Mouse (Mus musculus) forebrain, embryonic 15.5 days (tissue): ENCODE results near the gene Cryge. TPM values are rescaled to one million over a fixed set of nuclear protein-coding genes. Genes with fewer than 3 reads are reported as not detected.

Source experiments
- ATAC-seq: fragments of 200-750 bp; cut with Nextera tagmentation; replicated peaks from 2 replicates; pipeline ENCODE4 v1.8.0; 2017; ENCODE audit warnings: mild to moderate bottlenecking, moderate TSS enrichment, moderate library complexity
- H3K27ac ChIP-seq: fragments of 300-500 bp; sonication (generic); replicated peaks from 2 replicates; pipeline ENCODE4 v1.5.1; 2015; ENCODE audit warnings: mild to moderate bottlenecking, inconsistent platforms
- H3K27me3 ChIP-seq: fragments of 300-500 bp; sonication (generic); 2 replicates; pipeline ENCODE4 v1.6.1; 2015; ENCODE audit warnings: inconsistent platforms
- H3K36me3 ChIP-seq: fragments of 300-500 bp; sonication (generic); 2 replicates; pipeline ENCODE4 v1.6.1; 2015; ENCODE audit warnings: mild to moderate bottlenecking, inconsistent platforms
- H3K4me1 ChIP-seq: fragments of 300-500 bp; sonication (generic); 2 replicates; pipeline ENCODE4 v1.6.1; 2015; ENCODE audit warnings: inconsistent platforms
- H3K4me2 ChIP-seq: fragments of 300-500 bp; sonication (generic); replicated peaks from 2 replicates; pipeline ENCODE4 v1.6.1; 2015; ENCODE audit warnings: mild to moderate bottlenecking, inconsistent platforms
- H3K4me3 ChIP-seq: fragments of 300-500 bp; sonication (generic); 2 replicates; pipeline ENCODE4 v1.5.1; 2015; ENCODE audit warnings: mild to moderate bottlenecking, inconsistent platforms
- H3K9ac ChIP-seq: fragments of 300-500 bp; sonication (generic); replicated peaks from 2 replicates; pipeline ENCODE4 v1.6.1; 2015; ENCODE audit warnings: mild to moderate bottlenecking, inconsistent platforms
- H3K9me3 ChIP-seq: fragments of 300-500 bp; sonication (generic); 2 replicates; pipeline ENCODE4 v1.6.1; 2016; ENCODE audit warnings: inconsistent platforms
- WGBS: fragments of 180-500 bp; shearing (Covaris S2); methylation state at CpG from one replicate; pipeline ENCODE4 v1.1.7; 2015; ENCODE audit warnings: mixed read lengths; 5-methylcytosine and 5-hydroxymethylcytosine counted together
- polyA plus RNA-seq: library from polyadenylated mRNA; unstranded; fragments of >200 nt; fragmentation: Nextera tagmentation; extraction: Ambion mirVana; gene quantifications from 2 replicates; pipeline ENCODE4 v1.2.1, GENCODE M21; 2015

Gene Cryge
- polyA plus RNA-seq, 1 experiment from 2014 or later = not detected

GRCm38 (mm10) chr1:65048781-65049180 lies 2.2 kb downstream of the Cryge start:
- H3K27ac ChIP-seq = no peak overlapping the region
- WGBS = 47% methylated on average over 12 of the region's 12 CpGs
- no peaks in the 10 kb centered on the region for H3K36me3 ChIP-seq
- H3K9me3 ChIP-seq = no peaks in the 10 kb centered on the region
- H3K4me2 ChIP-seq = no peak overlapping the region
- H3K4me1 ChIP-seq = no peaks in the 10 kb centered on the region
- no peaks in the 10 kb centered on the region for H3K27me3 ChIP-seq
- H3K9ac ChIP-seq = no peak overlapping the region
- H3K4me3 ChIP-seq = no peak overlapping the region
- no peak for ATAC-seq

GRCm38 (mm10) chr1:65046401-65047109 lies 4.4 kb downstream of the Cryge start:
- Histone ChIP-seq H3K9ac (no peak overlapping the region), H3K27me3 (no peaks in the 10 kb centered on the region), H3K4me3 (no peak overlapping the region), H3K9me3 (no peaks in the 10 kb centered on the region), H3K36me3 (no peaks in the 10 kb centered on the region), H3K4me2 (0 out of 2 replicates have a peak overlapping the region, but pooled peaks have one; percentile 12), H3K27ac (no peak overlapping the region), H3K4me1 (no peaks in the 10 kb centered on the region)
- WGBS = 41% methylated on average over 8 of the region's 8 CpGs
- no peak for ATAC-seq

GRCm38 (mm10) chr1:65043433-65043832 lies 7.5 kb downstream of the Cryge start:
- WGBS = 84% methylated on average over 2 of the region's 2 CpGs
- H3K4me3 ChIP-seq = no peak overlapping the region
- no peak for ATAC-seq

GRCm38 (mm10) chr1:65041837-65042236 lies 9.1 kb downstream of the Cryge start:
- Histone ChIP-seq H3K9ac (no peak overlapping the region), H3K4me3 (no peak overlapping the region), H3K4me2 (no peak overlapping the region), H3K4me1 (no peaks in the 10 kb centered on the region), H3K27ac (no peak overlapping the region), H3K9me3 (no peaks in the 10 kb centered on the region), H3K36me3 (no peaks in the 10 kb centered on the region), H3K27me3 (no peaks in the 10 kb centered on the region)
- no peak for ATAC-seq
- 93% methylated on average over 3 of the region's 3 CpGs for WGBS

More at GRCm38 (mm10) chr1:65043433-65043832, 7.5 kb downstream of the Cryge start:
- Histone ChIP-seq H3K4me1 (no peaks in the 10 kb centered on the region), H3K27ac (no peak overlapping the region), H3K36me3 (no peaks in the 10 kb centered on the region), H3K4me2 (no peak overlapping the region), H3K9ac (no peak overlapping the region), H3K27me3 (no peaks in the 10 kb centered on the region), H3K9me3 (no peaks in the 10 kb centered on the region)

- Histone ChIP-seq H3K27me3 (no peaks in the 10 kb centered on the region), H3K9me3 (no peaks in the 10 kb centered on the region), H3K4me3 (no peak overlapping the region), H3K4me1 (no peaks in the 10 kb centered on the region), H3K4me2 (no peak overlapping the region), H3K27ac (no peak overlapping the region), H3K36me3 (no peaks in the 10 kb centered on the region), H3K9ac (no peak overlapping the region)
- no peak for ATAC-seq
- WGBS = 83% methylated on average over 6 of the region's 6 CpGs
Measured at GRCm38 (mm10) chr1:65040806-65041205, 10.1 kb downstream of the Cryge start.

DNA sequence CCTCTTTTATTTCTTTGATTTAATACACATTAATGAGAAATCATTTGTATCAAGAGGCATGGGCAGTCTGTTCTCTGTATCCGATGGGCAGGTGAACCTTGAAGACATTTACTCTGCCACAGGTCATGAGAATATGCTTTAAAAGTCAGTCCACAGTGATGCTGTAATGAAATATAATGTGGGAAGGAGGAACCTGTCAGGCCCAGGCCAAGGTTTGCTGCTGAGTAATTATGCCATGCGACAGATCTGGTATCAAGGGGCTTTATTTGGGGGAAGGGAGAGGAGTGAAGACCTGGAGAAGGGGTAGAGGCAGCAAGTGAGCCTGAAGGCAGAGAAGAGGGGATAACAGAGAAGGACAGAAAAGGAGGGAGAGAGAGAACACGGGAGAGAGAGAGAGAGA lies 11.3 kb downstream of the Cryge start:
- Histone ChIP-seq H3K9ac (no peak overlapping the region), H3K9me3 (no peaks in the 10 kb centered on the region), H3K4me3 (no peak overlapping the region), H3K27ac (no peak overlapping the region), H3K27me3 (no peaks in the 10 kb centered on the region), H3K4me1 (no peaks in the 10 kb centered on the region), H3K4me2 (no peak overlapping the region), H3K36me3 (no peaks in the 10 kb centered on the region)
- ATAC-seq = no peak
- 81% methylated on average over 3 of the region's 3 CpGs for WGBS

- Histone ChIP-seq H3K4me1 (no peaks in the 10 kb centered on the region), H3K9me3 (no peaks in the 10 kb centered on the region), H3K27me3 (no peaks in the 10 kb centered on the region), H3K4me2 (no peak overlapping the region), H3K27ac (no peak overlapping the region), H3K36me3 (no peaks in the 10 kb centered on the region), H3K4me3 (no peak overlapping the region), H3K9ac (no peak overlapping the region)
- 83% methylated on average over 2 of the region's 2 CpGs for WGBS
- ATAC-seq = no peak
Measured at GRCm38 (mm10) chr1:65037542-65037941, 13.4 kb downstream of the Cryge start.

- no peak overlapping the region for H3K4me2 ChIP-seq
- ATAC-seq = no peak
- H3K9ac ChIP-seq = no peak overlapping the region
- no peak overlapping the region for H3K27ac ChIP-seq
- H3K27me3 ChIP-seq = no peaks in the 10 kb centered on the region
- H3K36me3 ChIP-seq = no peaks in the 10 kb centered on the region
- no peaks in the 10 kb centered on the region for H3K9me3 ChIP-seq
- WGBS = 32% methylated on average over 3 of the region's 3 CpGs
- H3K4me3 ChIP-seq = no peak overlapping the region
- H3K4me1 ChIP-seq = no peaks in the 10 kb centered on the region
Measured at GRCm38 (mm10) chr1:65035513-65035912, 15.4 kb downstream of the Cryge start.

DNA sequence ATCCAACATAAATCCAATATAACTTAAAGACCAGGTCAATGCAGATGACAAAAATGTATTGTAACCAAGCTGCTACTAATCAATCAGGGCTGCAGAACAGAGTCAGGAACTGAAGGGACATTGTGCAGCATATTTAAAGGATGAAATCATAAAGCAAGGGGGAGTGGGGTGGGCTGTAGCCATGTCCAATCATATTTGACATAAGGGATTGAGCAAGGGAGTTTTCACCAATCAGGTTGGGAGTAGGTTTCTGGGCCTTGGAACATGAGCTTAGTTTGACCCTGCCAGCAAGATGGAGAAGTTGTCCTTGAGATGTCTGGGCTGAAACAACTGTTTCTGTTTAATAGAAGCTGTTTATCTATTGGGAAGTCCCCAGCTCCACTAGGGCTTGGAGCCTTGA lies 18.3 kb downstream of the Cryge start, which contains the start of gene Akr1cl:
Akr1cl (minus strand) TSS at position 119 of the 400 bp plus-strand sequence.
- Histone ChIP-seq H3K4me3 (no peak within 1 kb of the TSS), H3K36me3 (no peaks in the 10 kb centered on the region), H3K4me1 (no peaks in the 10 kb centered on the region), H3K4me2 (no peak within 1 kb of the TSS), H3K9me3 (no peaks in the 10 kb centered on the region), H3K27me3 (no peaks in the 10 kb centered on the region), H3K9ac (no peak within 1 kb of the TSS), H3K27ac (no peak within 1 kb of the TSS)
- ATAC-seq = no peak

- ATAC-seq = no peak
- Histone ChIP-seq H3K36me3 (no peaks in the 10 kb centered on the region), H3K4me1 (no peaks in the 10 kb centered on the region), H3K27ac (no peak overlapping the region), H3K9ac (no peak overlapping the region), H3K4me3 (no peak overlapping the region), H3K27me3 (no peaks in the 10 kb centered on the region), H3K4me2 (no peak overlapping the region), H3K9me3 (no peaks in the 10 kb centered on the region)
- WGBS = 65% methylated on average over 9 of the region's 9 CpGs
Measured at GRCm38 (mm10) chr1:65028206-65028605, 22.7 kb downstream of the Cryge start.

- no peak overlapping the region for H3K27ac ChIP-seq
- H3K9me3 ChIP-seq = no peaks in the 10 kb centered on the region
- no peaks in the 10 kb centered on the region for H3K27me3 ChIP-seq
- H3K4me3 ChIP-seq = no peak overlapping the region
- H3K4me1 ChIP-seq = no peaks in the 10 kb centered on the region
- no peak overlapping the region for H3K4me2 ChIP-seq
- no peak for ATAC-seq
- no peak overlapping the region for H3K9ac ChIP-seq
- WGBS = 79% methylated on average over 4 of the region's 4 CpGs
- no peaks in the 10 kb centered on the region for H3K36me3 ChIP-seq
Measured at GRCm38 (mm10) chr1:65012726-65013125, 38.2 kb downstream of the Cryge start.

- H3K27ac ChIP-seq = no peak overlapping the region
- H3K9me3 ChIP-seq = no peaks in the 10 kb centered on the region
- no peaks in the 10 kb centered on the region for H3K4me1 ChIP-seq
- H3K9ac ChIP-seq = no peak overlapping the region
- no peak overlapping the region for H3K4me2 ChIP-seq
- no peaks in the 10 kb centered on the region for H3K36me3 ChIP-seq
- no peaks in the 10 kb centered on the region for H3K27me3 ChIP-seq
- peak; percentile 91 for ATAC-seq
- H3K4me3 ChIP-seq = no peak overlapping the region
- 16% methylated on average over 9 of the region's 9 CpGs for WGBS
Measured at GRCm38 (mm10) chr1:65010153-65010552, 40.8 kb downstream of the Cryge start.

- H3K4me3 ChIP-seq = no peak overlapping the region
- H3K27ac ChIP-seq = no peak overlapping the region
- H3K4me2 ChIP-seq = no peak overlapping the region
- no peaks in the 10 kb centered on the region for H3K9me3 ChIP-seq
- no peak overlapping the region for H3K9ac ChIP-seq
- ATAC-seq = no peak
- H3K36me3 ChIP-seq = no peaks in the 10 kb centered on the region
- 96% methylated on average over 6 of the region's 6 CpGs for WGBS
- H3K27me3 ChIP-seq = no peaks in the 10 kb centered on the region
- H3K4me1 ChIP-seq = no peaks in the 10 kb centered on the region
Measured at GRCm38 (mm10) chr1:65005575-65005974, 45.4 kb downstream of the Cryge start.
